Mouse (Mus musculus): ENCODE data around the gene Atp11a. TPM values are rescaled to one million over a fixed set of nuclear protein-coding genes. Genes with fewer than 3 reads are reported as not detected.
A peak's percentile ranks its signal among the peaks of the same experiment; 100 is the strongest.

Gene Atp11a
- 42.4 and 45.0 TPM in 2 replicates for polyA plus RNA-seq (2012; rRNA removed)

DNA sequence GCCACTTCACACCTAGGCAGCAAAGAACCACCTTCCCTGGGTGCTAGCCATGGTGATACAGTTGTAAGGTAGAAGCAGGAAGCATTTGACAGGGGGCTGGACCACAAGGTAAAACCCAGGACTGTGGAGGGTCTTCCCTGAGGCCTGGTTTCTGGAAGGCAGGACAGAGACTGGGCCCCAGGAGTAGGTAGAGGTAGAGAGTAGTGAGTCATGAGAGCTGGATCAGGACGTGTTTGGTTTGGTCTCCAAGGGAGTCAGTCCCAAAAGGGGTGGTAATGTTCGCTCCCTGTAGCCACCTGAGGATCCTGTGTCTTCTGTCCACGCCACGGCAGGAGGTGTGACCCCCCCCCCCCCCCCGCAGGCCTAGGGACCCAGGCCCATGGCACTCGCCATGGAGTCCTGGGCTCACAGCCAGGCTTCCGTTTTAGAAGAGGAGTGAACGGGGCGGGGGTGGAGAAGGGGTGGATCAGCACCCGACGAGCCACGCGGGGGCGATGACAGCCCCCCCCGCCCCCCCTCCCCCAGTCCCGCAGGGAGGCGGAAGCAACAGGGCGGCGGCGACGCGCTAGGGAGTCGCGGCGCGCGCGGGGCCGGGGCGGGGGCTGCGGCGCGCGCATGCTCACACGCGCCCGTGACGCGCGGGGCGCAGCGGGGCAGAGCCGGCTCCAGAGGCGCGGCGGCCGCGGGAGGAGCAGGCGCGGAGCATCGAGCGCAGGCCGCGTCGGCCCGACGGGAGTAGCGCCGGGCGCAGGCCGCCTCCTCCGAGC is at the start of gene Atp11a:
Gene Atp11a (plus strand): TSS at position 624 of the 767 bp plus-strand sequence.
- peak in 1 of 2 experiments; percentile 63 for DNase-seq (ENCODE audit: extremely low spot score in 1 of 2, low spot score in 1 of 2)

DNA sequence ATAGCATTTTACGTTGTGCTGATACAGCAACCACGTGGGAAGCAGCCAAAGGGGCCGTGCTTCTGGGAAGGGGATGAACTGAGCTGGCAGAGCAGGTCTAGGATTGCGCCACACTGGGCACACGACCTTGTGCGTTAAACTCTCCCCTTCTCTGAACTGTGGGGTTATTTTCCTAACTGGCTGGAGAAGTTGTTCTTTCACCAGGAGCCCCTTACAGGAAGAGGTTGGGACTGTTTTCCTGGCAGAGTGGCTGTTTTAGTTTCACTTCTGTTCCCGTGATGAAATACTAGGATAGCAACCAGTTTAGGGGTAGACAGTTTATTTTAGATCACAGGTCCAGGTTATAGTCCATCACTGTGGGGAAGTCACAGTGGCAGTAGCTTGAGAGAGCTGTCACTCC is 45.2 kb upstream of the Atp11a start:
- no peak for DNase-seq (ENCODE audit: extremely low spot score in 1 of 2, low spot score in 1 of 2)

- no peak for DNase-seq (ENCODE audit: extremely low spot score in 1 of 2, low spot score in 1 of 2)
These were observed 40.8 kb upstream of the Atp11a start for GRCm38 (mm10) chr8:12715861-12716585.

GRCm38 (mm10) chr8:12719091-12719490 is 37.7 kb upstream of the Atp11a start:
- no peak for DNase-seq (ENCODE audit: extremely low spot score in 1 of 2, low spot score in 1 of 2)

DNA sequence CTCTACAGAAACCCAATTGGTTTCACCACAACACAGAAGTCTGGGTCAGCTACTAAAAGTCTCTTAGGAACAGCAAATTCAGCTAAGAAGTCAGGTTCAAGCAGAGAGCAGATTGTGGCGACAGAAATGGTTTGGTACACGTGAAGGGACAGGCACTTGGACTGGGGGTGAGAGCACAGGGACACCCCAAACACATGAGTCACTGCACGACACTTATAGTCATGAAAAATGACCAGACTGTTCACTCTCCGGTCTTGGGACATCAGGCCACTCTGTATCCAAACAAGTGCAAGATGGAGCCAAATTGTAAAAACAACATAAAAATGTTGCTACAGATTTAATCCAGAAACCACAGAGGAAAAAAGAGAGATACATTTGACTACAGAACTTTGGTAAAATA is 28.2 kb upstream of the Atp11a start:
- DNase-seq (ENCODE audit: extremely low spot score in 1 of 2, low spot score in 1 of 2) = no peak

GRCm38 (mm10) chr8:12730780-12731179 is 26.0 kb upstream of the Atp11a start:
- peak in 1 of 2 experiments; percentile 46 for DNase-seq (ENCODE audit: extremely low spot score in 1 of 2, low spot score in 1 of 2)

DNA sequence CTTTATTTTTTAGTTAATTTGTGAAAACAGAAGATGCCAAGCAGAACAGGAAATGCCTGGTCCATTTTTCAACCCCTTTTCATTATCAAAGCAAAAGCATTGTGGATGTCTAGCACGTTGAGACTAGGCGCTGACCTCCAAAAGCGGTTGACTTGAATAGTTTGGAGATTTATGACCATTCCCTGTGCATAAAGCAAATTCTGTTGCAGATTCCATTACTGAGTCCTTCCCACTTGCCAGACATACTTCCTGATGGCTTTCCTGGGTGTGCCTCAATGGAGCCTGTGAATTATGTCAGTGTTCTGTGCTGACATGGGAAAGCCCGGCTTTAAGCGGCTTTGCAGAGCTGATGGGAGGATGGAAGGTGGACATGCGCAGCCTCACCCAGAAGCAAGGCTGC is 24.4 kb upstream of the Atp11a start:
- DNase-seq (ENCODE audit: extremely low spot score in 1 of 2, low spot score in 1 of 2) = no peak

GRCm38 (mm10) chr8:12739113-12739512 is 17.7 kb upstream of the Atp11a start:
- DNase-seq (ENCODE audit: extremely low spot score in 1 of 2, low spot score in 1 of 2) = no peak

GRCm38 (mm10) chr8:12743390-12743789 is 13.4 kb upstream of the Atp11a start:
- DNase-seq (ENCODE audit: extremely low spot score in 1 of 2, low spot score in 1 of 2) = no peak

- no peak for DNase-seq (ENCODE audit: extremely low spot score in 1 of 2, low spot score in 1 of 2)
These were observed 8.6 kb upstream of the Atp11a start for GRCm38 (mm10) chr8:12748183-12748582.

DNA sequence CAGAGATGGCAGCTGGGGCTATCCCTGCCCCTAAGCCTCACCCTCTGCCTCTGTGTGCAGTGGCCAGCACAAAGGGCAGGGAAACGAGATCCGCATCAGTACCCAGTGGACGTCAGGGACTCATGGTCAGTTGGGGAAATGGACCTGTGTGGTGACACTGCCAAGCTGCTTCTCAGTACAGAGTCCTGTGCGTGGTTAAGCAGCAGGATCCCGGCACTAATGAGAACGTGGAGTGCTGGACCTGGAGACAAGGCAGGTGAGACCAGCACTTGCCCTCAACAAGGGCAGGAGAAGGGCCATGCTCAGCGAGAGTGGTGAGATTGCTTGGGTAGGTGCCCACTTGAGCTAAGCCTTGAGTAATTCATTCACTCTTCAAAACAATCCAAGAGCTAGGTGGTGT is 7.7 kb upstream of the Atp11a start:
- no peak for DNase-seq (ENCODE audit: extremely low spot score in 1 of 2, low spot score in 1 of 2)

- no peak for DNase-seq (ENCODE audit: extremely low spot score in 1 of 2, low spot score in 1 of 2)
These were observed 3.8 kb upstream of the Atp11a start for GRCm38 (mm10) chr8:12753054-12753453.

- DNase-seq (ENCODE audit: extremely low spot score in 1 of 2, low spot score in 1 of 2) = no peak
These were observed 2.7 kb upstream of the Atp11a start for GRCm38 (mm10) chr8:12754115-12754514.

GRCm38 (mm10) chr8:12755312-12755711 is 1.5 kb upstream of the Atp11a start:
- peak in 1 of 2 experiments; percentile 28 for DNase-seq (ENCODE audit: extremely low spot score in 1 of 2, low spot score in 1 of 2)

DNA sequence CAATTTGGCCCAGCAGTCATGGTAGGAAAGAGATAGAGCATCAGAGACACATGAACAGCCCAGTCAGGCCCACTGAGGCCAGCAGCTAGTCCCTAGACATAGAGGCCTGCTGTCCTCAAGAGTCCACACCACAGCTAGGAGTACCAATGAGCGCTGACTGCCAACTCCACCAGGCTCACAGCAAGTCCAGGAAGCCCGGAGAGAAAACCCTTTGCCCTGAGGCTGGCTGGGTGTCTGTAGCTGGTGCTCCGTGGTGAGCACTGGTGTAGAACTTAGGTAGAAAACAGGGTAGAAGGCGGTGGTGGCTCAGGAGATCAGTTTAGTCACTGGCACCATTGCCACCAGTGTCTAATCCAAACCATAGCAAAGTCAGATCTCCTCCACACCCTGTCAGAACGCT is 988 bp upstream of the Atp11a start:
- no peak for DNase-seq (ENCODE audit: extremely low spot score in 1 of 2, low spot score in 1 of 2)

- peak in 1 of 2 experiments; percentile 31 for DNase-seq (ENCODE audit: extremely low spot score in 1 of 2, low spot score in 1 of 2)
These were observed 572 bp downstream of the Atp11a start for GRCm38 (mm10) chr8:12757231-12757940.

- no peak for DNase-seq (ENCODE audit: extremely low spot score in 1 of 2, low spot score in 1 of 2)
These were observed 3.1 kb downstream of the Atp11a start for GRCm38 (mm10) chr8:12759963-12760362.

GRCm38 (mm10) chr8:12761873-12762272 is 5.1 kb downstream of the Atp11a start:
- DNase-seq (ENCODE audit: extremely low spot score in 1 of 2, low spot score in 1 of 2) = no peak

DNA sequence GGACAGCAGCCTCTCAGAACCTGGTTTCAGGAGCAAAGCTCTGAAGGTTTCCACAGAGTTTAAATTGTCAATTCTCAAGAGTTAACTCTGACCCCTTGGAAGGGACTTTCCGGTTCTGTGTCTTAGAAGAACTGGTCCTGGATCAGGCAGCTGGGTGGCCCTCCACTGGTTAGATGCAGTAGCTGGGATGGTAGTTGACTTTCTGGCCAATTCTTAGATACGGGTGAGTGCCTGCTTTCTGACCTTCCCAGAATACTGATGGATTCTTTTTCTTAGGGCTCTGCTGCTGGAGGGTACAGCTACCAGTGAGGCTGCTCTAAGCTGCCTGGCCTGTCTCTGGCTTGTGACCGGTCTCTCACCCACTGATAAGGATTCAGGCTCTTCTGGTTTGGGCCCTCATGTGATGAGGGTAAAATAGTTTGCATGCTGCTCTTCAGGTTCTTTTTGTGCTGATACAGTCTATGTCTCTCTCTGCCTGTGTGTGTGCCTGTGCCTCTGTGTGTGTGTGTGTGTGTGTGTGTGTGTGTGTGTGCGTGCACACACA is 6.8 kb downstream of the Atp11a start:
- DNase-seq (ENCODE audit: extremely low spot score in 1 of 2, low spot score in 1 of 2) = no peak

DNA sequence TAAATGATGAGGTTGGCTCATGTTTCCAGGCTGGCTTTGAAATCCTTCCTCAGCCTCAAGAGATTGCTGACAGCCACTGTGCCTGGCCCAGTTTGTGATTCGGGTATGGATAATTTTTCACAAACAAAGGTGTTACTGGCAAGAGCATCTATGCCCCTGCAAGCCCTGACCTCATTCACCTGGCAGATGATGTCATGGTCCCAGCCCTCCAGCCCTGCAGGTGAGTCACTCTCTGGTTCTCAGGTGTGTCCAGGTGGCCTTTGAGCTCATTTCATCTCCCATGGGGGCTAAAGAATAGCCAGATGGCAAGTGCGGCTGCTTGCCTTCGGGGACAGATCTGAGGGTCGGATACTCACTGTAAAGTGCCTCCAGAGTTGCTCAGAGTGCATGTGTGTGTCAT is 8.2 kb downstream of the Atp11a start:
- DNase-seq (ENCODE audit: extremely low spot score in 1 of 2, low spot score in 1 of 2) = no peak

DNA sequence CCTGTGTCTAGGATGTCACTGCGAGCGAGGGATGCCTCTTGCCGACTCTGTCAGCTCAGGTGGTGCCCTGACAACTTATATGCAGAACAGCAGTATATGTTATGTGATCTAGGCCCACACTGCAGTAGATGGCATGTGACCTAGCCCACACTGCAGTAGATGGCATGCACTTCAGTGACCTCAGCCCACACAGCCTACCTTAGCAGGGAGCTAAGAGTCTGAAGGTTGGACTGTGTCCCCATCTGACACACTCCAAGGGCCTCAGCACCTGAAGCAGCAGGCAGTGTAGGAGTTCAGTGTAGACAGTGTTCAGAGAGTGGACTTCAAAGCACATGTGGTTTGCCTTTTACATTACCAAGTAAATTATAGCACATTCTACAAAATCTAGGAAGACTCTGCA is 10.4 kb downstream of the Atp11a start:
- no peak for DNase-seq (ENCODE audit: extremely low spot score in 1 of 2, low spot score in 1 of 2)

Data from frontal cortex, adult 2 months (tissue).